Comparison of ENCODE assay signal across 8 mouse cellular contexts in the genomic region with DNA sequence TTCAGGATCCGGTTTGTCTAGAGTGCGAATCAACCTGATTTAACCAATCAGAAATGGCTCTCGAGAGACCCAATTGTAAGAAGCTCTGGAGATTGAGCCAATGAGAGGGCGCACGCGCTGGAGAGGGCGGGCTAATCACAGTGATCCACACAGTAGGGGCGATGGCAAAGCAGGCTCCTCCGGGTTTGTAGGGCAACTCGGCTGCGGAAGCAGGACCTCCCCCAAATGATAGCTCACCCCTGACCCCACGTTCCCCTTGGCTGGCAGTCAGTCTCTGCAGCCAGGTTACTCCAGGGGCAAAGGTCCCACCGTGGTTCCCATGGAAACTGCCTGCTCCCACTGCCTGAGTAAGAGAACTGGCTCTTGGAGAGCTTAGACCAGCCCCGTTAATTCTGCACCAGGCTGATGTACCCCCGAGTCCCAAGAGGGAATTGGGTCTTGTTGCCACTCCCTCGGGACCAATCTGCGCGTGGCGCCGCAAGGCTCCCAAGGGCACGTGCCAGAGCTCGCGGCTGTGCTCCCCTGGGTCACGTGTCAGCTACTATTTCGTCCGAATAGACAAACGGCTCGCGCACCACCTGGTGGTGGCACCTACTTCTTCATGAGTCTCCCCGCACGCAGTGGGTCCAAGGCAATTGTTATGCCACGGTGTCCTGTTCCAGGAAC. TPM values are rescaled to one million over a fixed set of nuclear protein-coding genes. Genes with fewer than 3 reads are reported as not detected.
DNase-seq lines count a peak whose midpoint lies in the region; ATAC-seq lines count a peak whose summit lies in the region.

No protein-coding gene starts in this region.

- no peaks in the 10 kb centered on the region for H3K9me3 ChIP-seq in heart, embryonic 11.5 days (replicated peaks; ENCODE audit: control insufficient read depth, low read length)
- H3K9me3 ChIP-seq in kidney, embryonic 16.5 days (ENCODE audit: low read length), result no peaks in the 10 kb centered on the region
- H3K9me3 ChIP-seq in stomach, embryonic 14.5 days (ENCODE audit: control insufficient read depth, low read depth, low read length), result no peaks in the 10 kb centered on the region

- H3K9ac ChIP-seq in heart, embryonic 11.5 days (ENCODE audit: low read depth, low read length), result no peak overlapping the region
- H3K9ac ChIP-seq in kidney, embryonic 16.5 days (replicated peaks; ENCODE audit: low read length), result no peak overlapping the region
- H3K9ac ChIP-seq in stomach, embryonic 14.5 days (replicated peaks; ENCODE audit: low read depth, low read length), result no peak overlapping the region

- 2% methylated on average over 32 of the region's 32 CpGs for WGBS in heart, embryonic 11.5 days (ENCODE audit: insufficient replicate concordance)
- WGBS in kidney, embryonic 16.5 days, result 2% methylated on average over 32 of the region's 32 CpGs
- WGBS in stomach, embryonic 14.5 days, result 3% methylated on average over 32 of the region's 32 CpGs

- peak; percentile 85 for DNase-seq in A20 (ENCODE audit: low read depth, low spot score)
- DNase-seq in adrenal gland, postnatal 10 days, result peak; percentile 84
- DNase-seq in embryo, embryonic 9.5 days (ENCODE audit: extremely low spot score), result peak; percentile 82
- DNase-seq in liver, result peak; percentile 80

- H3K4me1 ChIP-seq in heart, embryonic 11.5 days (ENCODE audit: control insufficient read depth, insufficient read depth, low read length), result peaks cover 28% of the 10 kb centered on the region
- peaks cover 23% of the 10 kb centered on the region for H3K4me1 ChIP-seq in kidney, embryonic 16.5 days (ENCODE audit: insufficient read depth, low read length)
- H3K4me1 ChIP-seq in stomach, embryonic 14.5 days (ENCODE audit: control insufficient read depth, insufficient read depth, low read length), result peaks cover 16% of the 10 kb centered on the region; the same call in 1 of the 2 replicates

- peak overlapping the region; percentile 5; the same call in 1 of the 2 replicates for H3K4me3 ChIP-seq in heart, embryonic 11.5 days (ENCODE audit: low read depth, low read length)
- peak overlapping the region; percentile 3; the same call in 1 of the 2 replicates for H3K4me3 ChIP-seq in kidney, embryonic 16.5 days (ENCODE audit: low read length)
- H3K4me3 ChIP-seq in stomach, embryonic 14.5 days (ENCODE audit: low read depth, low read length), result no peak overlapping the region

- H3K27me3 ChIP-seq in heart, embryonic 11.5 days (ENCODE audit: control insufficient read depth, insufficient read depth, low read length), result peaks cover 61% of the 10 kb centered on the region
- peaks cover 59% of the 10 kb centered on the region for H3K27me3 ChIP-seq in kidney, embryonic 16.5 days (ENCODE audit: insufficient read depth, low read length)
- peaks cover 35% of the 10 kb centered on the region for H3K27me3 ChIP-seq in stomach, embryonic 14.5 days (ENCODE audit: control insufficient read depth, insufficient read depth, low read length)

- H3K36me3 ChIP-seq in heart, embryonic 11.5 days (ENCODE audit: control insufficient read depth, insufficient read depth, low read length), result peaks cover 6% of the 10 kb centered on the region
- H3K36me3 ChIP-seq in kidney, embryonic 16.5 days (ENCODE audit: insufficient read depth, low read length), result peaks cover 18% of the 10 kb centered on the region
- peaks cover 4% of the 10 kb centered on the region; the same call in 1 of the 2 replicates for H3K36me3 ChIP-seq in stomach, embryonic 14.5 days (ENCODE audit: control insufficient read depth, insufficient read depth, low read length)

- peak overlapping the region; percentile 34 for H3K4me2 ChIP-seq in heart, embryonic 11.5 days
- peak overlapping the region; percentile 43 for H3K4me2 ChIP-seq in kidney, embryonic 16.5 days (replicated peaks; ENCODE audit: low read depth, low read length)
- no peak overlapping the region; the same call in 1 of the 2 replicates for H3K4me2 ChIP-seq in stomach, embryonic 14.5 days (replicated peaks; ENCODE audit: low read depth, low read length)

- ATAC-seq in heart, embryonic 11.5 days (replicated peaks; ENCODE audit: insufficient number of reproducible peaks, low FRiP score, low TSS enrichment), result 0 out of 2 replicates have a peak, but pooled peaks have one; percentile 35
- peak; percentile 39; the same call in 1 of the 2 replicates for ATAC-seq in kidney, embryonic 16.5 days (ENCODE audit: low FRiP score, low TSS enrichment)
- peak; percentile 52 for ATAC-seq in monocyte, adult 5-6 weeks (replicated peaks; ENCODE audit: insufficient number of reproducible peaks, low FRiP score, low TSS enrichment, poor library complexity, severe bottlenecking)
- ATAC-seq in stomach, embryonic 14.5 days (ENCODE audit: insufficient number of reproducible peaks, insufficient read depth, low FRiP score, low read depth), result peak; percentile 33; the same call in 1 of the 2 replicates

- no peak overlapping the region for H3K27ac ChIP-seq in heart, embryonic 11.5 days (ENCODE audit: low read depth, low read length)
- no peak overlapping the region for H3K27ac ChIP-seq in kidney, embryonic 16.5 days (ENCODE audit: low read length)
- H3K27ac ChIP-seq in stomach, embryonic 14.5 days (ENCODE audit: low read length), result no peak overlapping the region

RNA-seq across cellular contexts. Expression of a gene that starts 2.7 kb away (rescaled TPM):
- 1 to 10 TPM; 1.8 to 4.6 TPM for total RNA-seq in adrenal gland, postnatal 10 days (2021)
- 0.27 and 0.37 TPM in 2 replicates for polyA plus RNA-seq in heart, embryonic 11.5 days (2014; fragmentation: Nextera tagmentation; extraction: Ambion mirVana)
- polyA plus RNA-seq in kidney, embryonic 16.5 days (2015; fragmentation: Nextera tagmentation; extraction: Ambion mirVana), result 0.10 and 0.37 TPM in 2 replicates
- total RNA-seq in monocyte, adult 5-6 weeks (2017), result not detected in 3 replicates
- 5.6 and 5.7 TPM in 2 replicates for polyA plus RNA-seq in stomach, embryonic 14.5 days (2014; fragmentation: Nextera tagmentation; extraction: Ambion mirVana)

RNA-seq across cellular contexts. Expression of a gene that starts 16.5 kb away (rescaled TPM):
- total RNA-seq in adrenal gland, postnatal 10 days (2021), result not detected
- polyA plus RNA-seq in heart, embryonic 11.5 days (2014; fragmentation: Nextera tagmentation; extraction: Ambion mirVana), result not detected in 2 replicates
- not detected in 2 replicates for polyA plus RNA-seq in kidney, embryonic 16.5 days (2015; fragmentation: Nextera tagmentation; extraction: Ambion mirVana)
- total RNA-seq in monocyte, adult 5-6 weeks (2017), result not detected in 3 replicates
- not detected in 2 replicates for polyA plus RNA-seq in stomach, embryonic 14.5 days (2014; fragmentation: Nextera tagmentation; extraction: Ambion mirVana)

RNA-seq across cellular contexts. Expression of a gene that starts 16.6 kb away (rescaled TPM):
- 10 to 100 TPM in 1 of 2 experiments, 1 to 10 TPM in 1; 9.7 to 11.8 TPM for total RNA-seq in adrenal gland, postnatal 10 days (2021)
- polyA plus RNA-seq in heart, embryonic 11.5 days (2014; fragmentation: Nextera tagmentation; extraction: Ambion mirVana), result 5.5 and 6.7 TPM in 2 replicates
- polyA plus RNA-seq in kidney, embryonic 16.5 days (2015; fragmentation: Nextera tagmentation; extraction: Ambion mirVana), result 11.6 and 14.2 TPM in 2 replicates
- 8.5 to 13.4 TPM (median 13.1 TPM) in 3 replicates for total RNA-seq in monocyte, adult 5-6 weeks (2017)
- polyA plus RNA-seq in stomach, embryonic 14.5 days (2014; fragmentation: Nextera tagmentation; extraction: Ambion mirVana), result 11.4 and 14.5 TPM in 2 replicates

RNA-seq across cellular contexts. Expression of a gene that starts 30.7 kb away (rescaled TPM):
- total RNA-seq in adrenal gland, postnatal 10 days (2021), result 10 to 100 TPM; 70.8 to 78.5 TPM
- 48.4 and 50.6 TPM in 2 replicates for polyA plus RNA-seq in heart, embryonic 11.5 days (2014; fragmentation: Nextera tagmentation; extraction: Ambion mirVana)
- 54.4 and 62.7 TPM in 2 replicates for polyA plus RNA-seq in kidney, embryonic 16.5 days (2015; fragmentation: Nextera tagmentation; extraction: Ambion mirVana)
- 7.4 to 18.5 TPM (median 15.5 TPM) in 3 replicates for total RNA-seq in monocyte, adult 5-6 weeks (2017)
- polyA plus RNA-seq in stomach, embryonic 14.5 days (2014; fragmentation: Nextera tagmentation; extraction: Ambion mirVana), result 35.4 and 39.0 TPM in 2 replicates

RNA-seq across cellular contexts. Expression of a gene that starts 44.5 kb away (rescaled TPM):
- total RNA-seq in adrenal gland, postnatal 10 days (2021), result 10 to 100 TPM in 1 of 2 experiments, 1 to 10 TPM in 1; 1.4 to 12.9 TPM
- polyA plus RNA-seq in heart, embryonic 11.5 days (2014; fragmentation: Nextera tagmentation; extraction: Ambion mirVana), result 388 and 445 TPM in 2 replicates
- polyA plus RNA-seq in kidney, embryonic 16.5 days (2015; fragmentation: Nextera tagmentation; extraction: Ambion mirVana), result 13.3 and 49.9 TPM in 2 replicates
- not detected in 3 replicates for total RNA-seq in monocyte, adult 5-6 weeks (2017)
- polyA plus RNA-seq in stomach, embryonic 14.5 days (2014; fragmentation: Nextera tagmentation; extraction: Ambion mirVana), result 443 and 466 TPM in 2 replicates
